Mouse (Mus musculus): ENCODE measurements at regions not wholly inside any gene's neighbourhood (a gene's known extent, or its start where the extent isn't known, plus 50 kb on each side); places are given as distances from the start of the nearest gene placed in this dataset.

DNA sequence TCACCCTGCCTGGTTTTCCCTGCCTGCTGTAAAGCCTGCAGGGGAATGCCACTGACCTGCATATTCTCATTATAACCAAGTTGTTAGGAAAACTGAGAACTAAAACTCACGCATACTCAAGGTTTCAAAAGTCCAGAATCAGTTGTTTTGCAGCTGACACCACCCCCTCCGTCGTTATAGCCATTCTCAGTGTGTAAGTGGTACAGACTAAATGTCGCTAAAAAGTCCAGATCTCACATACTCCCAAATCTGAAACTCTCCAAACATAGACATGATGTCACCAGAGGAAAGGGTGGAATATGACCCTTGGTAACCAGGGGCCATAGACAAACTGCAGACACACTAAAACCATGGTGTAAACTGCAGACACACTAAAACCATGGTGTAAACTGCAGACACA is 61.1 kb upstream of the Hpf1 start:
- no peak for DNase-seq (ENCODE audit: extremely low read depth)
- TF ChIP-seq ZKSCAN1 (IDR thresholded peaks at IDR 0.05; ENCODE audit: borderline replicate concordance, low read depth, low read length): peak; percentile 64
- TF ChIP-seq CTCF (conservative IDR thresholded peaks at IDR 0.05 in 1 of 2, IDR thresholded peaks at IDR 0.05 in 1 of 2; ENCODE audit: low read depth in 2 of 2, low read length in 2 of 2): no peak
- TF ChIP-seq CHD1 (IDR thresholded peaks at IDR 0.05; ENCODE audit: low read depth, low read length): no peak
- TF ChIP-seq MEF2A (IDR thresholded peaks at IDR 0.05; ENCODE audit: borderline replicate concordance, low read depth, low read length): peak; percentile 92
- no peak for TF ChIP-seq RCOR1 (conservative IDR thresholded peaks at IDR 0.05; ENCODE audit: low read depth, low read length)
- TF ChIP-seq EP300 (IDR thresholded peaks at IDR 0.05; ENCODE audit: low read length): peak; percentile 44; the same call in 1 of the 2 replicates
- TF ChIP-seq TBP (conservative IDR thresholded peaks at IDR 0.05; ENCODE audit: low read depth, low read length): no peak
- TF ChIP-seq CHD2 (IDR thresholded peaks at IDR 0.05; ENCODE audit: low read length): peak; percentile 47; the same call in 1 of the 2 replicates
- TF ChIP-seq NELFE (IDR thresholded peaks at IDR 0.05; ENCODE audit: low read depth, low read length): no peak
- 0 out of 2 replicates have a peak, but pooled peaks have one; percentile 5 for TF ChIP-seq SMC3 (IDR thresholded peaks at IDR 0.05; ENCODE audit: low read depth, low read length)
- TF ChIP-seq USF1 (IDR thresholded peaks at IDR 0.05; ENCODE audit: low read depth, low read length): no peak
- peak; percentile 40; the same call in 1 of the 2 replicates for TF ChIP-seq TCF12 (IDR thresholded peaks at IDR 0.05; ENCODE audit: low read depth, low read length)
- no peak for TF ChIP-seq ZC3H11A (IDR thresholded peaks at IDR 0.05; ENCODE audit: low read depth, low read length)
- TF ChIP-seq SIN3A (IDR thresholded peaks at IDR 0.05; ENCODE audit: low read length): peak; percentile 30; the same call in 1 of the 2 replicates
- peak; percentile 59; the same call in 1 of the 2 replicates for TF ChIP-seq ETS1 (conservative IDR thresholded peaks at IDR 0.05; ENCODE audit: low read depth, low read length)
- TF ChIP-seq ZNF384 (IDR thresholded peaks at IDR 0.05; ENCODE audit: low read depth, low read length): no peak
- TF ChIP-seq BHLHE40 (IDR thresholded peaks at IDR 0.05; ENCODE audit: low read depth, low read length): peak; percentile 72
- no peak for TF ChIP-seq POLR2AphosphoS2 (IDR thresholded peaks at IDR 0.05; ENCODE audit: low read depth, low read length)
- TF ChIP-seq IRF4 (IDR thresholded peaks at IDR 0.05; ENCODE audit: low read depth, low read length): peak; percentile 67
- TF ChIP-seq E2F4 (IDR thresholded peaks at IDR 0.05; ENCODE audit: insufficient replicate concordance, low read depth, low read length): no peak
- TF ChIP-seq HCFC1 (IDR thresholded peaks at IDR 0.05; ENCODE audit: low read depth, low read length): no peak
- TF ChIP-seq JUND (conservative IDR thresholded peaks at IDR 0.05; ENCODE audit: low read depth, low read length): no peak
- TF ChIP-seq NRF1 (IDR thresholded peaks at IDR 0.05; ENCODE audit: low read depth, low read length): peak; percentile 44; the same call in 1 of the 2 replicates
- no peak for TF ChIP-seq PAX5 (IDR thresholded peaks at IDR 0.05; ENCODE audit: low read length)
- TF ChIP-seq MXI1 (IDR thresholded peaks at IDR 0.05; ENCODE audit: low read depth, low read length): no peak
- TF ChIP-seq MAX (IDR thresholded peaks at IDR 0.05; ENCODE audit: low read length): no peak
- TF ChIP-seq MAFK (IDR thresholded peaks at IDR 0.05; ENCODE audit: insufficient replicate concordance, low read length): peak; percentile 0; the same call in 1 of the 2 replicates
- TF ChIP-seq JUN (IDR thresholded peaks at IDR 0.05; ENCODE audit: insufficient read depth, low read depth, low read length): peak; percentile 70
- no peak for TF ChIP-seq POLR2A (IDR thresholded peaks at IDR 0.05; ENCODE audit: low read depth, low read length)
- TF ChIP-seq GABPA (IDR thresholded peaks at IDR 0.05; ENCODE audit: insufficient replicate concordance, low read depth, low read length): no peak
- TF ChIP-seq MYC (IDR thresholded peaks at IDR 0.05; ENCODE audit: low read depth, low read length): no peak
- TF ChIP-seq MAZ (IDR thresholded peaks at IDR 0.05; ENCODE audit: low read depth, low read length): no peak
- no peak for TF ChIP-seq ZMIZ1 (IDR thresholded peaks at IDR 0.05; ENCODE audit: low read depth, low read length)
- TF ChIP-seq ELF1 (IDR thresholded peaks at IDR 0.05; ENCODE audit: low read depth, low read length): no peak
- TF ChIP-seq USF2 (conservative IDR thresholded peaks at IDR 0.05; ENCODE audit: low read depth, low read length): no peak
- no peak for TF ChIP-seq KAT2A (IDR thresholded peaks at IDR 0.05; ENCODE audit: insufficient replicate concordance, low read length)
- TF ChIP-seq RAD21 (IDR thresholded peaks at IDR 0.05; ENCODE audit: low read depth, low read length): no peak; the same call in 1 of the 2 replicates
- TF ChIP-seq UBTF (IDR thresholded peaks at IDR 0.05; ENCODE audit: low read depth, low read length): no peak
- H3K4me2 ChIP-seq (ENCODE audit: insufficient read depth, low read depth, poor library complexity, severe bottlenecking): 0 out of 2 replicates have a peak overlapping the region, but pooled peaks have one; percentile 11

More for the DNA sequence above, 61.1 kb upstream of the Hpf1 start:
- H3K9me3 ChIP-seq (replicated peaks; ENCODE audit: low read length): no peaks in the 10 kb centered on the region
- no peaks in the 10 kb centered on the region for H3K79me2 ChIP-seq (replicated peaks; ENCODE audit: control insufficient read depth, extremely low read depth, insufficient read depth, poor library complexity, severe bottlenecking)
- dilution Hi-C loops (cut with MboI; ENCODE audit: extremely low pct_ligation_motif_present, extremely low pct_unique_long_range_greater_than_20kb, low sequenced_read_pairs) (no loop called here), in situ Hi-C loops (cut with MboI; ENCODE audit: low pct_ligation_motif_present, low pct_unique_long_range_greater_than_20kb, low sequenced_read_pairs) (no loop called here)
- no peaks in the 10 kb centered on the region for H3K27me3 ChIP-seq (replicated peaks)
- no peaks in the 10 kb centered on the region for H3K36me3 ChIP-seq (replicated peaks in 1 of 2; ENCODE audit: control insufficient read depth in 1 of 2, insufficient read depth in 1 of 2, low read length in 1 of 2)
- H3K4me1 ChIP-seq (ENCODE audit: control insufficient read depth in 1 of 2, insufficient read depth in 2 of 2): peaks cover 14 to 24% of the 10 kb centered on the region in 2 experiments
- no peak overlapping the region for H3K9ac ChIP-seq (ENCODE audit: insufficient read depth, low read depth)
- peak overlapping the region; percentile 88 for H3K27ac ChIP-seq (ENCODE audit: insufficient read depth, low read depth)
- no peak overlapping the region for H3K4me3 ChIP-seq (replicated peaks in 1 of 3; ENCODE audit: low read depth in 2 of 3, low read length in 2 of 3, poor library complexity in 1 of 3)
